Mouse (Mus musculus): Measurements from ENCODE around the gene Prss57.

DNA sequence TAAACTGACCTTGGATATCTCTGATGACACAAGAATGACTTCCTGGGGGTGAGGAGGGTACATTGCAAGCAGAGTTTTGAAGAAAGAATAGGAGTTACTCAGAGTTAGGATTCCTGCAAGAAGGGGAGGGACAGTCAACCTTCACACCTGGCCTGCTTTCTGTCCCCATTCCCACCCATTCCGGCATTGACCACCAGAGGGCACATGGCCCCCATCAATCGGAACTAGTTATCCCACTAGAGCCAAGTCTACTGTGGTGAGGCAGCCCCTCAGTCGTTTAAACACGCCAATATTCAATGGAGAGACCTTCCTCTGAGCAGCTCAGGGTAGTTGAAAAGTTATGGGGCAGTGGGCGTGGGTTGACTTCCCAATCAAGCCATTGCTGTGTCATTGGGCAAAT lies 22.4 kb downstream of the Prss57 start:
- TF ChIP-seq CTCF (IDR thresholded peaks at IDR 0.05; ENCODE audit: low read depth) (peak; percentile 96), EP300 (IDR thresholded peaks at IDR 0.05; ENCODE audit: low read depth) (no peak)

Measured in liver, postnatal 0 days (tissue).